Mouse (Mus musculus) macrophage (primary cell): Measurements from ENCODE around the gene Ext2. TPM values are rescaled to one million over a fixed set of nuclear protein-coding genes. Genes with fewer than 3 reads are reported as not detected.

Source experiments
- H3K27ac ChIP-seq: fragments of 350-480 bp; formaldehyde crosslinking; 2 replicates; pipeline ENCODE4 v1.9.0; 2021
- H3K36me3 ChIP-seq: fragments of 350-480 bp; formaldehyde crosslinking; 2 replicates; pipeline ENCODE4 v1.9.0; 2021; ENCODE audit errors: inconsistent target
- H3K4me3 ChIP-seq: fragments of 350-480 bp; formaldehyde crosslinking; 2 replicates; pipeline ENCODE4 v1.9.0; 2021; ENCODE audit errors: inconsistent target
- H3K79me2 ChIP-seq: fragments of 350-480 bp; formaldehyde crosslinking; 2 replicates; pipeline ENCODE4 v1.9.0; 2021; ENCODE audit errors: inconsistent target
- WGBS: methylation state at CpG from one replicate; pipeline ENCODE4 v1.1.7; 2026; ENCODE audit warnings: inconsistent platforms; ENCODE audit not compliant: missing documents; 5-methylcytosine and 5-hydroxymethylcytosine counted together
- polyA plus RNA-seq: library from polyadenylated mRNA; stranded (reverse); fragments of 250-400 nt; gene quantifications from 3 replicates; pipeline ENCODE4 v1.2.4, GENCODE M21; 2018; ENCODE audit warnings: inconsistent platforms

Gene Ext2
- polyA plus RNA-seq, 1 experiment from 2014 or later: 45.6 TPM

- WGBS: 96% methylated on average over 3 of the region's 3 CpGs
- no peaks in the 10 kb centered on the region for H3K36me3 ChIP-seq
- H3K4me3 ChIP-seq: no peak overlapping the region
- H3K79me2 ChIP-seq: no peaks in the 10 kb centered on the region
- no peak overlapping the region for H3K27ac ChIP-seq
Measured at GRCm38 (mm10) chr2:93711460-93711859, 110.9 kb downstream of the Ext2 start.

- WGBS: 92% methylated on average over 3 of the region's 3 CpGs
- Histone ChIP-seq H3K27ac (no peak overlapping the region), H3K4me3 (no peak overlapping the region), H3K36me3 (no peaks in the 10 kb centered on the region), H3K79me2 (no peaks in the 10 kb centered on the region)
Measured at GRCm38 (mm10) chr2:93709696-93710095, 112.7 kb downstream of the Ext2 start.

- H3K79me2 ChIP-seq: no peaks in the 10 kb centered on the region
- WGBS: 97% methylated on average over 6 of the region's 6 CpGs
- H3K36me3 ChIP-seq: no peaks in the 10 kb centered on the region
- no peak overlapping the region for H3K27ac ChIP-seq
- H3K4me3 ChIP-seq: no peak overlapping the region
Measured at GRCm38 (mm10) chr2:93709241-93709640, 113.1 kb downstream of the Ext2 start.

GRCm38 (mm10) chr2:93706825-93707224 is 115.5 kb downstream of the Ext2 start:
- Histone ChIP-seq H3K27ac (no peak overlapping the region), H3K79me2 (no peaks in the 10 kb centered on the region), H3K4me3 (no peak overlapping the region), H3K36me3 (no peaks in the 10 kb centered on the region)
- WGBS: 92% methylated on average over 3 of the region's 3 CpGs

GRCm38 (mm10) chr2:93706407-93706806 is 116.0 kb downstream of the Ext2 start:
- Histone ChIP-seq H3K79me2 (no peaks in the 10 kb centered on the region), H3K36me3 (no peaks in the 10 kb centered on the region), H3K4me3 (no peak overlapping the region), H3K27ac (no peak overlapping the region)
- 86% methylated on average over 2 of the region's 2 CpGs for WGBS

DNA sequence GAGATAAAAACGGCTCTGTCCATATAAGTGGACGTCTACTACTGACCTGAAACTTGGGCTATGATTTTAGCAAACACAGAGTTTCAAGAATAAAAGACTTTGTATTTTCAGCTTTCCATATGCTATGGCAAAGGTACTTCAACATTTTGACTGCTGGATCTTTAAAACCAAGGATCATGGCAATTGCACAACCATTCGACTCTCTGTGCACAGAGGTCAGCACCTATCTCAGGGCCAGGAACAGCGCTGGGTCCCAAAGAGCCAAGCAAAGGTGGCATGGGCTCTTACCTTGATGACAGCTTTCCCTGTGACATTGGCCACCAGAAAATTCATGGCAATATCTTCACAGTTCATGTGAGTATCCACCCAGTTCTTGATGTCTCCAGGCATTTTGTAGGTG is 118.2 kb downstream of the Ext2 start:
- Histone ChIP-seq H3K36me3 (no peaks in the 10 kb centered on the region), H3K79me2 (no peaks in the 10 kb centered on the region), H3K27ac (no peak overlapping the region), H3K4me3 (no peak overlapping the region)
- WGBS: 95% methylated on average over 4 of the region's 4 CpGs

DNA sequence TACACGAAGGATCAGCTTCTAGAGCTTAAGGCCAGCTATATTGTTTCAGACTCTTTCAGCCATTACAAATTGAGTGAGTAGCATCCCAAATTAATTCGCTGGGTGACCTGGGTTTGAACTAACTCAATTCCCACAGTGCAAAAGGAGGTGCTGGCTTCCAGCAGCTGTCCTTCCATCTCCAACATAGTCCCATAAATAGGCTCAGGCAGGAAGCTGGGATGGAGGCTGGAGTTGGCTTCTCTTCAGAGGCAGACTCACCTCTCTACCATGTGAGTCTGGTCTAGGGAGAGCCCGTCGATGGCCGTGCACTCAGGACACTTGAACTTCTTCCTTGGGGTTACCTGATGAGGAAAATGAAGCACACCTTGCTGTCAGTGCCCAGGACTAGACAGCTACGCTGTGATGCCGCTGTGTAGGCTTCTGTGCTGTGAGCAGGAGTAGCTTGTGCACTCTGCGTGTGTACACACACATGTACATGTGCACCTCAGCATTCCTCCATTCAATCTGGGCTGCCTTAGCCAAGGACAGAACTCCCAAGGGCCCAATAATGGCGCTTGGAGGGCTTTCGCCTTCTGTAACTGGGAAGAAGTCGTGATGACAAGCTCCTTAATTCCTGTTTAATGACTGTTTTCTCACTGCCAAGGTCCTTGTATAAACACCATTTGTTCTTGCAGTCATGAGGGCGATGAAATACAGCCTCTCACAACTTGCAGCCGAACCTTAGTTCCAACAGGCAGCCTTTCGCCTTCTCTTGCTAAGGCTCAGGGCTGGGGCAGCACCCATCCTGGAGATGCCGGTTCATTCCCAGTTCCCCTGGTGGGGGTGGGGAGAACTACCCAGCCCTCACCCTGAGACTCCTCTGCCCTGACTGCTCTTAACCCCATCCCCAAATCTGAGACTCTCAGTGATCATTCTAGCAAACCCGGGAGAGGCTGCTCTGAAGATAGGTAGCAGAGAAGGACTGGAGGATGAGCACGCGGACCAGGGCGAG is 119.1 kb downstream of the Ext2 start:
- Histone ChIP-seq H3K27ac (no peak overlapping the region), H3K79me2 (no peaks in the 10 kb centered on the region), H3K4me3 (no peak overlapping the region), H3K36me3 (no peaks in the 10 kb centered on the region)
- WGBS: 95% methylated on average over 19 of the region's 19 CpGs

GRCm38 (mm10) chr2:93699346-93699745 is 123.0 kb downstream of the Ext2 start:
- no peaks in the 10 kb centered on the region for H3K36me3 ChIP-seq
- 90% methylated on average over 2 of the region's 2 CpGs for WGBS
- H3K79me2 ChIP-seq: no peaks in the 10 kb centered on the region
- H3K27ac ChIP-seq: no peak overlapping the region
- no peak overlapping the region for H3K4me3 ChIP-seq

DNA sequence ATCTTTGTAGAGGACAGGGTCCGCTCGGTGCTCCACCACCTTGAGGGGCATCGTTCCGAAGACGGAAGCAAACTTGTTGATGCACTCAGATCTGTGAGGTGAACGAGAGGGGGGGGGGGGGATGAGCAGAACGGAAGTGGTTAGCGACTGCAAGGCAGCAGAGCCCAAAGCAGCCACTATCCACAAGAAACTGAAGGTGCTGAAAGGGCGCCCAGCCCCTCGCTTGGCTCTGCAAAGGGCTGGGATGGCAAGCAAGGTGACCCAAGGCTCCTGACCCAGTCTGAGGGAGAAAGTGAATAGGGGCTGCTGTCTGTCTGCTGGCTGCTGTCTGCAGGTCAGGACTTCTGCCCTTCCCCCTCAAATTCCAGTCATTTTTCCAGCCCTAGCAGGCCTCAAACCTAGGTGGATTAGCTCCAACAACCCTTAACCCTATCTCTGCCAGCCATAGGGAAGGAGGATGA is 126.2 kb downstream of the Ext2 start:
- no peaks in the 10 kb centered on the region for H3K36me3 ChIP-seq
- H3K27ac ChIP-seq: no peak overlapping the region
- no peak overlapping the region for H3K4me3 ChIP-seq
- WGBS: 84% methylated on average over 10 of the region's 10 CpGs
- no peaks in the 10 kb centered on the region for H3K79me2 ChIP-seq

- 88% methylated on average over 4 of the region's 4 CpGs for WGBS
- H3K4me3 ChIP-seq: no peak overlapping the region
- H3K36me3 ChIP-seq: no peaks in the 10 kb centered on the region
Measured at GRCm38 (mm10) chr2:93693101-93693500, 129.3 kb downstream of the Ext2 start.

DNA sequence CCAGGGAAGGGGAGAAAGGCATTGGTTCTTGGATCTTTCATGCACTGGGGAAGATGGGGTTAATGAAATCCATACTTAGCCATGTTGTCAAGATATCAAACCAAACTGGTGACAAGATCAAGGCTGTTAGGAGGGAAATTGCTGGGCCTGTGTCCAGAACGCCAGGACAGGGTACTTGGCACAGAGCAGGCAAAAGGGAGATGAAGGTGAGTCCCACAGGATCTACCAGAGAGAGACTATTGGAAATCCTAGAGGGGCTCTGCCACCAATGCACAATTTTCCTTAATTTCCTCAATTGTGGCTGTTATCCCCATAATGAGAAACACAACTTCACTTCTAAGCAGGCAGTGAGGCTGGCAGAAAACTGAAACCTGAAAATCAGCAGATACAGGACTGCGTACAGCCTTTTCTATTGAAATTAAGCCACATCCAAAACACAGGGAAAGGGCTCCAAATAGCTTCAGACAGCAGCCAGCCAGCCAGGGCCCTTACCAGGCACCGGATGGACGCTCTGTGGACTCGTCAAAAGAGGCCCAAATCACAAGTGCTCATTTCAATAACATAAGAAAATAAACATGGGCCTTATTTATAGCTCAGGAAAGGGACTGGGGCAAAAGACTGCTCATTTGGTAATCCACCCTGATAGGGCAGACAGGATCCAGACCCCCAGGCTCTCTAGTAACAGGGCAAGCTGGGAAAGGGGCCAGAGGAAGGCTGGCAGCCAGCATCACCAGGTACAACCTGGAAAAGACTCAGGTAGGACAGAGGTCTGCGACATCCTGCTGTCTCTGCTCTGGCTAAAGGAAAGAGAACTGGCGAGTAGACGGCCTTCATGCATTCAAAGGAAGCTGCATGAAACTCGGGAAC is 132.1 kb downstream of the Ext2 start:
- Histone ChIP-seq H3K4me3 (no peak overlapping the region), H3K36me3 (no peaks in the 10 kb centered on the region), H3K79me2 (no peaks in the 10 kb centered on the region), H3K27ac (no peak overlapping the region)
- 90% methylated on average over 9 of the region's 9 CpGs for WGBS

More at GRCm38 (mm10) chr2:93693101-93693500, 129.3 kb downstream of the Ext2 start:
- H3K79me2 ChIP-seq: no peaks in the 10 kb centered on the region
- no peak overlapping the region for H3K27ac ChIP-seq

DNA sequence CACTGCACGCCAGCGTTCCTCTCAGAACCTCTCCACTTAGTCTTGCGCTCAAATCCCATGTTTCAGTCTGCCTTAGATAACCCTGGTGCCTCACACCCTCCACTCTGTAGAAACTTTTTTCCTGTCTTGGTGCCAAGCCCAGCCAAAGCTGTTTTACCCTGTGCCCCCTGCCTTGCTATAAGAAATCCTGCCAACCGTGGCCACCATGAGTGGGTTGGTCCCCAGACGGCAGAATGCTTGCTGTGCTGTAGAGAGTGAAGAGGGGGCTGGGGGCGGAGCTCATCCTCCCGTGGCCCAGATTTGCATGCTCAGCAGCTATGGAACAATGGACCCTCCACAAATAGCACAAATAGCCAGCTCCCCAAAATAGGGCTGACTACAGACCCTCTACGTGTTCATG is 138.7 kb downstream of the Ext2 start:
- Histone ChIP-seq H3K79me2 (no peaks in the 10 kb centered on the region), H3K36me3 (no peaks in the 10 kb centered on the region), H3K27ac (no peak overlapping the region), H3K4me3 (no peak overlapping the region)
- WGBS: 76% methylated on average over 8 of the region's 8 CpGs

DNA sequence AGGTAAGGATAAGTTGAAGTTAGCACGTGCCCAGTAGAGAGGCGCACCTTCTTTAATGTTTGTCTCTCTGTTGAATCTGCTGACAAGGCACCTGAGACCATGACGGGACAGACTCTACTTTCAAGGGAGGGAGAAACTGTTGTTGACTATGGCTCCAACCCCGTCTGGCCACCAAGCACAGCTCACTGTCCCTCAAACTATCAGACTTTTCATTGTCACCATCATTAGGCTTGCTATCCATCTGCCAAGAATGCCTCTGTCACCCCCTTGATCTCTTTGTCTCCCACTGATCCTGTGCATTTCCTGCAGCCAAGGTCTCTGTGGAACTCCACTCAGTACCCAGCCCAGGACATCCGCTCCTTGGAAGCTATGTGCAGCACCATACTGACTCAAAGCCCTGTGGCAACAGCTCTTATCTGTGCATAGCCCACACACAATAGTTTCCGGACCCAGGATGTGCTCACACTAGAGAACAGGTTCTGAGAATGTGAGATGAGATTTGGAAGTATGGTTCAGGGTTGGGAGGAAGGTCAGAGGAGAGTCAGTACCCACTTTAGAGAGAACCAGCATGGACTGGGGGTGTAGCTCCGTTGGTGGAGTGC is 139.7 kb downstream of the Ext2 start:
- no peak overlapping the region for H3K4me3 ChIP-seq
- WGBS: 75% methylated on average over 6 of the region's 7 CpGs
- no peaks in the 10 kb centered on the region for H3K79me2 ChIP-seq
- no peaks in the 10 kb centered on the region for H3K36me3 ChIP-seq
- no peak overlapping the region for H3K27ac ChIP-seq

DNA sequence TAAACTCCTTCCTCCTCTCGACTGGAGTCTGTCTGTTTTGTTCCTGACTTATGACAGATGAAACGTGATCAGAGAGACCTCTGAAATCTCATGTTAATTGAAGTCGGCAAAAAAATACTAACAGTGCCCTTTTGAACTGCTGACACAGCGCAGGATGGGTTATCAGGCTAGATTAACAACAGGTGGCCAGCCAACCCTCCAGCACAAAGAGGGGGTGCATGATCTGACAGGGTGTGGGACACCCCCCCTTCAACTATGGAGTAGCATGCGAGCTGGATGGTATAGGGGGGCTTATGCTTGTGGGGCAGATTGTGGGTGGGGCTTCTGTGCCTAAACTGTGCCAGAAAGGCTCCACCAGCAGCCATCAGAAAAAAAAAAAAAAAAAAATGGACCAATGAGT is 141.0 kb downstream of the Ext2 start:
- Histone ChIP-seq H3K36me3 (no peaks in the 10 kb centered on the region), H3K27ac (no peak overlapping the region), H3K4me3 (no peak overlapping the region), H3K79me2 (no peaks in the 10 kb centered on the region)
- 85% methylated on average over 5 of the region's 5 CpGs for WGBS
